Mouse (Mus musculus): ENCODE measurements around the gene Sema5a.
A peak's percentile ranks its signal among the peaks of the same experiment; 100 is the strongest.

Sema5a gene

DNA sequence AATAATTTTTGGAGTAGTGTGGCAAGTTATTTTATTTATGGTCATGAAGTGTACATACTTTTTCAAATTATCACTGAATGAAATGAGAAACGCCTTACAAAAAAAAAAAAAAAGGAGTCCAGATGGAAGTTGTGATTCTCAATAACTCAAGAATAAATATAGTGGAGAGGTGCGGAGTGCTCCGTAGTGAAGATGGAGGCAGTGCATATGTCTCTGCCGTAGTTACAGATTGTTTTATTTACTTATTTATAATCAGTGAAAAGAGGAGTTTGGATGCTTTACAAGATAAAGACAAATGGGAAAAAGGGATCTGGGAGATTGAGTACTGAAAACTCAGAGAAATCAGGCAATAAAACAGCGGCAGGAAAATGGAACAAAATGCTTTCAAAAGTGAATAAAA lies 131.7 kb downstream of the Sema5a start:
- no peak for DNase-seq

DNA sequence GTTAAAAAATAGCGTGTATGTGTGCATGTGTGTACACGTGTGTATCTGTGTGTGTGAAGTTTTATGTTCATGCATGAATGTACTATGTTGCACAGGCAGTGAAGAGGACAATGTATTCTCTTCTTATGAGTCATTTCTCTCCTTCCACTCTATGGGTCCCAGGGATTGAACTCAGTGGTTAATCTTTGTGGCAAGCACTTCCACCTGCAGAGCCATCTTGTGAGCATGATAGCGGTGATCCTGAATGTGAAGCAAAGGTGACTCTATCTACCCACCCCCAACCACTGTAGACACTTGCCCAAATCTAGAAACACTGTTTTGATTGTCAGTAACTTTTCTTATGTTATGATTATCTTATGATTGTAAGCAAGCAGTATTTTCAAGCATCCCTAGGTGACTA lies 133.2 kb downstream of the Sema5a start:
- DNase-seq: no peak

DNA sequence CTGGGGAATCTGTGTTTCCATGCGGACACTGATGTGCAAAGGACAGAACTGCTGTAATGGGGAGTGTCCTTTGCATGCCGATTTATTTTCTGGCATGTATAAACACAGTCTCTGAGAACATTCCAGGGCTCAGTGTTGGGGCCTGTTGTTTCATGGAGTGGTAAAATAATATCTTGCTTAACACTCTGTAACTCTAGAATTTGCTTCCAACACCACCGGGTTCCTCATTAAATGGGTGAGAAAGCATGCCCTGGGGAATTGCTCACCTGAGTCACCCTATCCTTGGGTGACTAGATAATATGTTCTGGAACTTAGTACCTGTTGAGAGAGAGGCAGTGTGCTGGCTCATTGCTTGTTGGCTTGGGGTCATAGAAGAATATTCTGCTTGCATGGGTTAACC lies 135.7 kb downstream of the Sema5a start:
- DNase-seq: no peak

DNA sequence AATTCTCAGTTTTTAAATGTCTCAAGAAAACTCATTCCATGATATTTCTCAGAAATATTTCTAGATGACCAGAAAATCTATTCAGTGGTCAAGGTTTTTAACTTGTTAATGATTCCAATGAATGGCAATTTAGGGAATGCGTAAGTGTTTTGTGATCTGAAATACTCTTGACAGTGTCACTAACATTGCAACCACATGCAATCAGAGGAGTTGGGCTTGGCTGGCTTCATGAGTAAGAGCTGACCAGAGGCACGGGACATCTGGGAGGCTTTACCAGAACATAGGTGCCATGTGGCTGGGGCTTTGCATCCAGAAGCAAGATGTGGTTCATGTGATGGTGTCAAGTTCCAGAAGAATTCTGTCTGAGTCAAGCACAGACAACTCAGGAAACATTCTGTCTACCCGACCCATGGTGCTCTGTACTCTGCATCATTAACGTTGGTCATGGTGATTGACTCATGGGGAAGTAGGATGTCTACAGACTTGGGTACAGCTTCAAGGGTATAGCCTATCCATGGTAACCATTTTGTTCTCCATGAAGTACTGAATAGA lies 138.4 kb downstream of the Sema5a start:
- no peak for DNase-seq

DNA sequence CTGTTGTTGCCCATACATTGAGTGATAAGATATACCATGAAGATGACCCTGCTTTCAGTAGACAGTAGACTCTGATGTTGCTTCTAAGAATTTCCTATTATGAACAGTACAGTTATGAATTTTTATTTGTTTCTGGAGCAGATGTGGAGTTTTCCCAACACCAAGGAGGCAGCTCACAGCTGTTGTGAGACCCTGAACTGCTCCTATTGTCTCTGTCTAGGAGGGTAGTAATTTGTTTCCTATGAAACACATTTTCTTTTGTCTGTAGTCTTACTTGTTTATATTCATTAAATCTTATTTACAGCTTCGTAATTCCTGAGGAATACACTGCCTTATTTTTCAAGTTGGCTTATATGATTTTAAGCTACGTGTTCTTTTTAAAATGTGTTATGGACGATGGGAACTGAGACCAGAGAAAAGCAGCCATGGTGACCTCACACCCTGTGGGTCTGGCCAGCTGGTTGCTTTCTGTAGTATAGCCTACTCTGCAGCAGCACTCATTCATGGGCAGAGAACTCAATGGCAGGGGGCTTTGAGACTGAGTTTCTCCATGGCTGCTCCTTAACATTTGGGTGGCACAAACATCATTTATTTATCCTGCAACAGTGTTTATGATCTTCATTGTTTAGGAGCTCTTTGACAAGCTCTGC lies 151.8 kb downstream of the Sema5a start:
- no peak for DNase-seq

DNA sequence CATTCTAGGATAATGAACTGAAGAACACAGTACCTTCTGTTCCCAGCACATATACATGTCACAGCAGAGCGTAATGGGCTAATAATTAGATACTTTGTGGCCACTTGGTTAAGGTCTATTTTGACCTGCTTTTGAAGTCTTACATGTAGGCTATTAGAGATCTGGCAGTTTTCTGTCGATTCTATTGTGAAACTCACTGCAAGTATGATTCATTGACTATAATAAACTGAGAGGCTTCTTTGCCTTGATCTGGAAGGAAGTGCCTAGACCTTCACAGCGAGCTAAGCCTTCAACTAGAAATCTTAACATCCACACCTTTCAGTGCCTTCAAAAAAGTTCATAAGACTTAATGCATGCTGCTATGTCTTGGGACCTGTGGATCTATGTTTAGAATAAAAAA lies 152.5 kb downstream of the Sema5a start:
- no peak for DNase-seq

DNA sequence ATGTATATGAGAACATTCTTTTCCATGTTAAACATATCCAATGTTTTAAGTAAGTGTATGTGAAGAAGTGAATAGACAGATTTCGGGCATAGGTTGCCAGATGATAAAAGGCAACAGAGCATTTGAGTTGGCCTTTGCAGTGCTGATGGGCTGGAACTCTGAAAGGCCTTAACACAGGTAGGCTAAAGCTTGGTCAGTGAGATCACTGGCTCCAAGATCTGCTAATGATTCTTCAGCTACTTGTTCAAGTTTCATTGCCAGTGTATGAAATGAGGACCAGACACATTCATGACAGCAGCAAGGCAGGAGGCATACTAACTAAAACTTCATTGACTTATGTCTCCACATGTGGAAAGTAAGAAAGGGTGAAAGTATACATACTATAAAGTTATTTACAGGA lies 154.1 kb downstream of the Sema5a start:
- no peak for DNase-seq

DNA sequence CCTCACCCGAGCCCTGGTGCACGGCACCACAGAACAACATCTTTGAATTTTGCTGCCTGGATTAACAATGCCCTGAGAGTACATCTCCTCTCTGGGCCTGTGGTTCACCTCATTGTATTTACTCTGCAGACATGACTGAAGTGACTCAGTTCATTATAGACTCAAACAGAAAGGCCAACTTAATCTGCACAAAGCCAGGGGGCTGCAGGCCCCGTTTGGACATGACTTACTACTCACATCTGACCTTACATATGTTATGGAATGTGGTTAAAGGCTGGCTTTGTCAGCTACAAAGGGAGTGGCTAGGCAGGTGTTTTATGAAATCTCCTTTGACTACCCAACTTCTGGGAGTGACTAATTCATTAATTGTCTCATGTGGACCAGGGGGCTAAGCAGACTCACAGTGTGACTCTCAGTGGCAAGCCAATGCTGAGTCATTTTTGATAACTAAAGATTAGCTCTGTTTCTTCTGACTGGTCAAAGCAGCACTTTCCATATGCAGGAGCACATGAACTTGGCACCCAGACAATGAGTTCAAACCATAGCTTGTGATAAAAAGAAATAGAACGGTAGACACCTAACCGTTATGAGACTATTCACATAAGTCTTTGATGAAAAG lies 157.4 kb downstream of the Sema5a start:
- DNase-seq: no peak

DNA sequence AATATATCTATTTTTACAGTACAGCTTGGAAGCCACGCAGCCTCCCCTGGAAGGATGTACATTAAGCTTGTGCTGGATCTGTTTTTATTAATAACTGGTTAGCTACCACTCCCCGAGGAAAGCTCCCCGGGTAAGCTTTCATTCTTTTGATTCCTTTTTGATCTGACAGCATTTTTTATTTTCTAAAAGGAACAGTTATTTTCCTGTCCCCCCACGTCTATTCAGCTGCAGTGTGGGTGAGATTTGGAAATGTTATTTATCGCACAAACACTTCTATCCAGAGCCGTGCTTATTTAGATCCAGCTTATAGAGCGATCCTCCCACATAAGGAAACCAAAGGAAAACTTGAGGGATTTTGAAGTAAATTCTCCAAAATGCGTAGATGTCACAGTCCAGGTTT lies 158.7 kb downstream of the Sema5a start:
- DNase-seq: no peak

DNA sequence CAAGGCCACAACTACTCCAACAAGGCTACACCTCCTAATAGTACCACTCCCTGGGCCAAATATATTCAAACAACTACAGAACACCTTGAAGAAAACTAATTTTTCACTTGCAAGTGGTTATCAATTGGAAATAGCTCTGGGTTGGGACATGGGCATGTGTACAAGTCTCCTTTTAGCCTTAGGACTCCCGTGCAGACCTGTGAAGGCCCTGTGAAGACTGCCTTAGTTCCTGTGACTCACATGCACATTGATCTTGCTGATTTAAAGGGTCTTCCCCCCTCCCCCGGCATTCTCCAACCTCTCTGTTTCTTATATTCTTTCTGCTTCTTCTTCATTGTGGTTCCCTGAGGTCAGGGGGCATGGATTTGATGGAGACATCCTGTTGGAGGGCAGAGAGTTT lies 161.8 kb downstream of the Sema5a start:
- DNase-seq: no peak

DNA sequence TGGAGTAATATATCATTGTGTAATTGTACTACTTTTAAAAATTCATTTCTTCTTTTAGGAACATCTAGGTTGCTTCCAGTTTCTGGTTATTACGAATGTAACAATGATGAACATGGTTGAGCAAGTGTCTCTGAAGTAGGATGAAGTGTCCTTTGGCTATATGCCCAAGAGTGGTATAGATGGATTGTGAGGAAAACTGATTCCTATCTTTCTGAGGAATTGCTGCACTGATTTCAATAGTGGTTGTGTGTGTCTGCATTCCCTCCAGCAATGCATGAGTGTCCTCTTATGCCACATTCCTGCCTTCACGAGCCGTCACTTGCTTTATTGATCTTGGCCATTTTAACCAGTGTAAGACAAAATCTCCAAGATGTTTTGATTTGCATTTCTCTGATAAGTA lies 163.2 kb downstream of the Sema5a start:
- no peak for DNase-seq

DNA sequence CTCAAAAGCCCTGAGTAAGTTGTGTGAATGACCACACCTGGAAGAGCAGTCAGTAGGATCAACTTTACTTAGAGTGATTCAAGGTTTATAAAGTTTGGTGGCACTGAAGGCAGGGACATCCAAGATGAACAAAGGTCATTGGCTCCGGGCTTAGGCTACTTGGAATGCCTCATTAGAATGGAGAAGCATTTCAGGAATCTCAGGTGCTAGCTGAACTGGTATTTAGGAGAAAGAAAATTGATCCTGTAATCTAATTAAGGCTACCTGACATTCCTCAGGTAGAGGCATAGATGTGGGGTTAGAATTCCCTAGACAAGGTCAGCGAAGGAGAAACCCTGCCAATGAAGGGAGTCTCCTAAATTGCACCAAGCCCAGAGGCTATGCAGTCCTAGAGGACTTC lies 171.7 kb downstream of the Sema5a start:
- DNase-seq: no peak

DNA sequence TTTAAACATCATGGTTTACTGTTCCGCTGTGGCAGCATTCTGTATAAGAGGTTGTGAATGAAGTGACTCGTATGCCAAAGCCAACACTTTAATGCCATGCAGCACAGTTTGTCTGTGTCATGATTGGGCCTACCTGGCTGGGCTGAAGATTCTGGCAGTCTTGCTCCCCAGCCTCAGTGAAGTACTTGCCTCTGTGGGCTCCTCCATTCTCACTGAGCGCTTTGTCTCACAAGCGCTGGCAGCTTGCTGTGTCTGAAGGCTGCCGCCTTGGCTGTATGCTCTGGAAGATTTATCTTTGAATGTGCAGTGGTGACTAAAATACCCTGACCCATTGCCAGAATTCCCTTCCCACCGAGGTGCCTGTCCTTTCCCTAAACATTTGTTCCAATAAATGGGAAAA lies 178.0 kb downstream of the Sema5a start:
- DNase-seq: no peak

DNA sequence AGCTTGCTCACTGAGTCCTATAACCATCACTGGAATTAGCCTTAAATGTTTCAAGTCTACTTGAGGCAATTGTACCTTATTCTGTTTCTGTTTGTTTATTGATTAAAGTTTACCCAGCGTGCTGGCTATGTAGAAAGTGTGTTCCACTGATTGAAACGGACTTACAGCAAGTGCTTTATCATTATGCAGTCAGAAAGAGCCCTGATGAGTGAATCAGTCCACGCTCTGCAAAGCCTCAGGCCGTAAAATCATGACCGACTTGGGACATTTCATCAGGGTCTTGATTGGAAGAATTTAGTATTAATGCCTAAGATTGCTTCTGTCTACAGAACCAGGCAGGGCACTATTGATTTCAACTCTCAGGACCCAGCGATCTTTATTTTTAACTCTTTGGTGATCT lies 178.5 kb downstream of the Sema5a start:
- DNase-seq: no peak

DNA sequence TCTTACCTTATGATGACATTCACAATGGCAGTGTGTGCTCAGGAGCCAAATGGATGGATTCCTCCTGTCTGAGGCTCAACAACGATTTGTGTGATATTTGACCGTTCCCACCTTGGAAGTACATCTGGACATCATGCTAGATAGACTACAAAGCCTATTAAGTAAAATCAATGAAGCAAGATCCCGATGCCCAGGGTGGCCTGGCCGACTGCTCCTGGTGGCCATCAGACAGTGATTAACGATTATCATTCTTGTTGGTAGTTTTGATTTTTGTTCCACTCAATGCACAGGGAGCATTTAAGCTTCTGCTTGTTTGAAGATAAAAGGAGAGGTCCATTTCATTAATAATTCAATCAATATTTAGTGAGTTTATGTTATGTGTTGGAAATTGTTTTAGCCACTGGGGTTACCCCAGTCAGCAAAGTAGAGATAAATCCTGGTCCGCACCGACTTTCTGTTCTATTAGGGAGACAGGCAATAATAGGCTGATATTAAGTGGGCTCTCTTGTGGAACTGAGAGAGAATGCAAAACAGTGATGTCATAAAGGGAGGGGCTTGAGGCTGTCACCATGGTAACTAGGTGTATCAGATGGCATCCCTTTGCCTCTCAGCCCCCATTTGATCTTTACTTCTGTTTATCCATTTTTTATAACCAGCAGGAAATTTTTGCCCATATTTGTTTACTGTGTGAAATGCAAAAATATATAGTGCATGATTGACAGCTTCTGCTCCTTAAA lies 182.7 kb downstream of the Sema5a start:
- no peak for DNase-seq

DNA sequence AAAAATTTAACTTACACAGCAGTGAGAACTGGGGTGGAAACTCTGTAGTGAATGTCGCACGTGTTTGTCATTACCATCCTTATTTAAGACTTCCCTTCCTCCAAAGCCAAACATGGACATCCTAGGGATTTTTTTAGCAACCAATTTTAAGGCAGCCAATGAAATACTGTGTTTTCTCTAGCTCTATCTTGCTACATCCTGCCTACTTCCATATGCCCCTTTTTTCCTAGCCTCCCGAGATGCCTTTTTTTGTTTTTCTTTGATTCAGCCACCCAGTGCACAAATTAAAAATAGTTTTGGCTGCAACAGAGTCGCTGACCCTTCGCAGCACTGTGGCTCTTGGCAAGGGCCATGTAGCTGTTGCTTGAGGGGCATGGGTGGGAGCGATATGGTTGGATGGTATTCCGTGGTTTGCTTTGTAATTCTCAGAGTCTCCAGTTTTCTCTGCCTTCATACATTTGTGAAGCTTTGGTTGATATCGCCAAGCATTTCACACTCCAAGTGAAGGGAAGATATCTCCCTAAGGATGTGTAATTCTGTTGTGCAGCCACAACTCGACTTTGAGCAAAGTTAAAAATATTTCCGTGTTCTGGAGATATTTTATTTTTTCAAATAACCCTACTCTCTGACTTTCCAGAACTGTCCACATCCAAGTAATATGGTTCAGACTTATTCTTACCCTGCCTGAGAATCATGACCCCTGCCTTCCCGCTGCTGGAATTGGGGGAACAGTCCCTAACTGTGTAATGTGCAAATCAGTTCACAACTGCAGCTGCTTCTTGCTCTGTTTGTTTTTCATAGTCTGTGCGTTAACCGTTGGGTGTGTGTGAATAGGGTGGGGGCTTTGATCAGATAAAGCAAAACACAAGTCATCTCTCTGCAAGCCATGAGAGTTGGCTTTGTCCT lies 188.6 kb downstream of the Sema5a start:
- DNase-seq: peak; percentile 21

DNA sequence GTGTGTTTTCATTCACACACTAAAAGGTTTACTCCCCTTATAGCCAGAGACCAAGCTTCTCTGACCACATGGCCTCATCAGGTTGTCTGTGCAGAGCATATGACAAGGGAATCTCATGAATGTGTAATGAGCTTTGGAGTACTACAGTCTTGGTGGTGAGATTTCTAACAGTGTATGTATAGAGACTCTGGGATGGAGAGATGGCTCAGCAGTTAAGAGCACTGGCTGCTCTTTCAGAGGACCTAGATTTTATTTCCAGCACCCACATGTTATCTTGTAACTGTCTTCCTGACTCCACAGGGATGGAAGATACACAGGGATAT lies 189.2 kb downstream of the Sema5a start:
- DNase-seq: no peak

DNA sequence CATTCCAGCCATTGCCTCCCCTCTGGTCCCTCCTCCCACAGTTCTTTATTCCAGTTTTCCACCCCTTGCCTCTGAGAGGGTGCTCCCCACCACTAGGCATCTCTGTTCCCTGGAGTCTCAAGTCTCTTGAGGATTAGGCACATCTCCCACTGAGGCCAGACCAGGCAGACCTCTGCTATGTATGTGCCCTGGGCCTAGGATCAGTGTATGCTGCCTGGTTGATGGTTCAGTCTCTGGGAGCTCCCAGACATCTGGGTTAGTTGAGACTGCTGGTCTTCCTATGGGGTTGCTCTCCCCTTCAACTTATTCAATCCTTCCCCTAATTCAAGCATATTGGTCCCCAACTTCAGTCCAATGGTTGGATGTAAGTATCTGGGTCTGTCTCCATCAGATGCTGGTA lies 189.7 kb downstream of the Sema5a start:
- DNase-seq: no peak

DNA sequence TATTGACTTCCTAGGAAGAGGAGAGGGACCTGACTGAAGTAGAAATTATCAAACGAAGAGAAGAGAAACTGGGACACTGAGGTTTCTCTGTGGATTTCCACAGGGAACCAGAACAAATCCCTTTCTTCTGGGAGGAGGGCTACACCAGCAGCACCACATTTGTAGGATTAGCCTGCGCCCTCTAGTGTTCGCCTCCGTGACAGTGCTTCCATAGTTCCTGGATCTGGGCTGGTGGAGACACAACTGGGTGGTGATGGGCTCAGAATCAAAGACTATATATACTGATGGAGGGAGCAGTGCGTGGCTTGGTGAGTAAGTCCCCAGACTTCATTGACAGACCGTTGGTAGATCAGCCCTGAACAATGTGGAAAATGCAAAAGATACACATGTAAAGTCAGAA lies 193.0 kb downstream of the Sema5a start:
- DNase-seq: peak; percentile 52

DNA sequence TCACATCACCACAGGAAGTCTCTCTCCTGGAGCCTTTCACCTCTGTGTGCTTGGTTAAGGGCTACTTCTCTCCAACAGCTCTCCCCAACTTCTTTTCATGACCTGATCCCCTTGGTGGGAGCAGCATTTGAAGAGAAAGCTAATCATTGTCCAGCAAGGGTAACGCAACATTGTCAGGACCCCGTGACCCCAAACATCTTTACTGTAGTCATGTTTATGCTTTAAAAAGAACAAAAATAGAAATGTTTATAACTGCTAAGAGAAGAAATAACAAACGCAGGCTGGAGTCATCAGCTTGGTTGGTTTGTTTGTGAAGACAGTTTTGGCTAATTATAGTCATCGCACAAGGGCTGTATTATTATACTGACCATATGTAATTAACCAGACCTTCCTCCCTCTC lies 198.1 kb downstream of the Sema5a start:
- DNase-seq: no peak

DNA sequence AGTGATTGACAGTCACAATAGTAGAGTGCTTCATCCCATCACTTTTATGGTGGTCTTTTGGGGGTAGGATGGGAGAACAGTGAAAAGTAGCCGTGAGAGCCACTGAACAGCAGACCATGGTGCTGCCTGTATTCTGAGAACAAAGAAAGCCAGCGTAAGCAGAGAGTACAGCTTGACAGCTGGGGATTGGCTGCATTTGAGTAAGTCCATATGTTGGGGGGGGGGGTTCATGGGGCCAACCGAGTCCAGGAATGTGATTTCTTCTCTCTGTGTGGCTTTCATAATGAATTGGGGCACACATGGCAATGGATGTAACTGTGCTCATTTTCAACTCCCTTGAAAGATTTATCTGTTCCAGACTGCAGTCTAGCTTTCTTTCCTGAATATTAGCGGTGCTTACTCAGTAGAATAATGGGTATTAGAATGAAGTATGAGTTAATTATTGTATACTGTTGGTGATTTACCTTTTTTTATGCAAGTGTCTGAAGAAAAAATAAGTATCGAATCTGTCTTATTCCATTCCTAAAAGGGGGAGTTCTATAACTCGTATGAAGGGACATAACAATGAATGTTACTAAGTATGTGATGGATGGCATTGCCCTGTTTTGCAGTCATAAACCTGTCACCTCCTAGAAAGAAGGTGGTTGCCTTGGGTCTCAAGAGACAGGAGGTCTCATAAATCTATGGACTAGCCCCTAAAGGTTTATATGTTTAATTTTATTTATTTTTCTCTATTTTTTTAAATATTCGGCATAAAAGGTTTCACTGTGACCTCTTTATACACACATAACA lies 203.1 kb downstream of the Sema5a start:
- no peak for DNase-seq

DNA sequence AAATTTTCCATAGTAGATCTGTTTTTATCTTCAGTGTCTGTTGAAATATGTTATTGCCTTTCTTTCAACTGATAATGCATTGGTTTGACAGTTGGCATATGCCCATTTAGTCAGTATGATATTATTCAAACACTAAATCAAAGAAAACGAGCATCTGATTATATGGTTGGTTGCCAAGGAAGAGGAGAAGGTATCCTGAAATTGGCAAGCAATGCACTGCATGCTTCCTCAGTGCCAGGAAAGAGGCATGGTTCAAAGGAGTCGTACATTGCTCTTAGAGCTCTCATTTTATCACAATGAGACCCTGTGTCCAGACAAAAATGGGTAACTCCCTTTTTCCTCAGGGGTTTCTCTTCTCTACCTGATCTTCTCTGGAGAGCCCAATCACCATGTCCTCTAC lies 214.4 kb downstream of the Sema5a start:
- DNase-seq: no peak

DNA sequence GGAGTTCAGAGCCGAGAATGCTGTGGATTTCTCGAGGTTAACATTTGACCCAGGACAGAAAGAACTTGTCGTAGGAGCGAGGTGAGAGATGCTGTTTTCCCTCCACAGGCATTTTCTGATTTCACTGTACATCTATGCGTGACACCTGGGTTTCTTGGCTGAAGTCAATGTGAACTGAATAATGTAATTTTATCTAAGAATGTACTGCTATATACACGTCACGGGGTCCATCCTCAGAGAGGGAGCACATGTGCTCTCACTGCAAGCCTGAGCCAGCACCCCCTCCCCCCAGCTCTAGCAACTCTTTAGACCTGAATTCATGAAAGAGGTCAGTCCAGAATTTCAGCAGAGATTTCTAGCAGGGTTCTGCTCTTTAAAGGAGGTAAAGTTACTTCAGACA lies 215.6 kb downstream of the Sema5a start:
- no peak for DNase-seq
